ENCODE assay signal across 11 mouse cellular contexts in genomic region chr12:33071901-33072672, GRCm38 (mm10). TPM values are rescaled to one million over a fixed set of nuclear protein-coding genes. Genes with fewer than 3 reads are reported as not detected.
A peak's percentile ranks its signal among the peaks of the same experiment; 100 is the strongest.
DNase-seq lines count a peak whose midpoint lies in the region; ATAC-seq and TF ChIP-seq lines count a peak whose summit lies in the region.
"Had no signal": no experiment of that assay in that cellular context is flagged by ENCODE, and none has a peak within 500 bp of the region (broad histone marks: within the 10 kb centered on the region; RNA-seq: fewer than 3 reads in every experiment).

No protein-coding gene starts in this region.

- H3K9ac ChIP-seq in heart, adult 2 months (ENCODE audit: low read depth, low read length): no peak overlapping the region
- H3K9ac ChIP-seq in midbrain, embryonic 15.5 days: no peak overlapping the region
- H3K9ac ChIP-seq: liver, embryonic 14.5 days had no signal

- H3K27me3 ChIP-seq in heart, adult 2 months (ENCODE audit: control insufficient read depth, insufficient read depth, low read length): no peaks in the 10 kb centered on the region
- H3K27me3 ChIP-seq in hindbrain, embryonic 10.5 days (ENCODE audit: insufficient read depth, poor library complexity, severe bottlenecking): no peaks in the 10 kb centered on the region
- H3K27me3 ChIP-seq in midbrain, embryonic 15.5 days (replicated peaks): no peaks in the 10 kb centered on the region

- no peak for TF ChIP-seq EP300 in heart, adult 2 months (IDR thresholded peaks at IDR 0.05; ENCODE audit: insufficient read depth, low read depth, low read length)

- intact Hi-C loops in heart, adult 2 months (cut with DNase I): no loop called here
- intact Hi-C loops in gastrocnemius, adult 2 months (cut with DNase I): loop anchor here (5.0 kb wide), 1 partner anchor 40 kb away; no protein-coding TSS in a partner anchor

- no peak overlapping the region for H3K4me3 ChIP-seq in heart, adult 2 months
- H3K4me3 ChIP-seq in hindbrain, embryonic 10.5 days: no peak overlapping the region
- H3K4me3 ChIP-seq in midbrain, embryonic 15.5 days: no peak overlapping the region
- no peak overlapping the region for H3K4me3 ChIP-seq in gastrocnemius, adult 2 months

- peak overlapping the region; percentile 9; the same call in 1 of the 2 replicates for H3K27ac ChIP-seq in heart, adult 2 months
- H3K27ac ChIP-seq in hindbrain, embryonic 10.5 days: peak overlapping the region; percentile 85
- peak overlapping the region; percentile 75 for H3K27ac ChIP-seq in midbrain, embryonic 15.5 days
- no peak overlapping the region for H3K27ac ChIP-seq in gastrocnemius, adult 2 months
- H3K27ac ChIP-seq: liver, embryonic 14.5 days had no signal

- TF ChIP-seq POLR2A in heart, adult 2 months (IDR thresholded peaks at IDR 0.05; ENCODE audit: insufficient read depth, low read depth, low read length): no peak

- peaks cover 3% of the 10 kb centered on the region; the same call in 1 of the 2 replicates for H3K9me3 ChIP-seq in hindbrain, embryonic 10.5 days
- no peaks in the 10 kb centered on the region for H3K9me3 ChIP-seq in midbrain, embryonic 15.5 days

- WGBS in heart, adult 2 months: 31% methylated on average over 8 of the region's 8 CpGs
- 44% methylated on average over 8 of the region's 8 CpGs for WGBS in hindbrain, embryonic 10.5 days
- WGBS in midbrain, embryonic 15.5 days: 22% methylated on average over 8 of the region's 8 CpGs

- peaks cover 4% of the 10 kb centered on the region for H3K4me1 ChIP-seq in heart, adult 2 months (ENCODE audit: control insufficient read depth, insufficient read depth, low read length)
- H3K4me1 ChIP-seq in hindbrain, embryonic 10.5 days (replicated peaks): peaks cover 35% of the 10 kb centered on the region
- peaks cover 19% of the 10 kb centered on the region for H3K4me1 ChIP-seq in midbrain, embryonic 15.5 days

- H3K4me2 ChIP-seq in midbrain, embryonic 15.5 days: no peak overlapping the region

- no peak for TF ChIP-seq CTCF in heart, adult 2 months (IDR thresholded peaks at IDR 0.05)
- TF ChIP-seq CTCF in gastrocnemius, adult 2 months (IDR thresholded peaks at IDR 0.05): no peak

- no peak for DNase-seq in heart, adult 2 months
- no peak for DNase-seq in heart, adult 9 months (ENCODE audit: low spot score in 2 of 2)
- peak; percentile 56 for DNase-seq in brain, adult 2 months (ENCODE audit: low read depth, low spot score)
- DNase-seq in hindbrain, embryonic 10.5 days (ENCODE audit: low spot score): peak; percentile 27
- DNase-seq in gastrocnemius, adult 2 months: no peak
- DNase-seq in spleen, adult 12 weeks (ENCODE audit: low spot score): no peak
- no peak for DNase-seq in embryo, embryonic 9.5 days (ENCODE audit: extremely low spot score)

- H3K36me3 ChIP-seq in heart, adult 2 months (ENCODE audit: control insufficient read depth, insufficient read depth, low read length): no peaks in the 10 kb centered on the region; the same call in 1 of the 2 replicates
- no peaks in the 10 kb centered on the region for H3K36me3 ChIP-seq in hindbrain, embryonic 10.5 days
- no peaks in the 10 kb centered on the region for H3K36me3 ChIP-seq in midbrain, embryonic 15.5 days (replicated peaks)

- peak; percentile 60 for ATAC-seq in midbrain, embryonic 15.5 days (replicated peaks)

- H3K79me2 ChIP-seq in heart, adult 2 months (replicated peaks; ENCODE audit: control insufficient read depth, insufficient read depth, low read length): no peaks in the 10 kb centered on the region

RNA-seq across cellular contexts. Expression of gene Cdhr3, which starts 20.6 kb away (rescaled TPM):
- under 1 TPM; 0.34 to 0.39 TPM for total RNA-seq in heart, adult 2 months (2021)
- polyA plus RNA-seq in heart, adult 2 months (2012; rRNA removed): 0.76 and 1.8 TPM in 2 replicates
- polyA plus RNA-seq in hindbrain, embryonic 10.5 days (2016; fragmentation: Nextera tagmentation; extraction: Ambion mirVana): 0.05 and 0.27 TPM in 2 replicates
- 0.19 and 0.32 TPM in 2 replicates for polyA plus RNA-seq in midbrain, embryonic 15.5 days (2015; fragmentation: Nextera tagmentation; extraction: Ambion mirVana)
- total RNA-seq in gastrocnemius, adult 2 months (2021): 1 to 10 TPM in 1 of 2 experiments, under 1 TPM in 1; 0.69 to 1.4 TPM
- total RNA-seq: common myeloid progenitor, adult 5-6 weeks had no signal
- polyA plus RNA-seq: liver, embryonic 14.5 days; small intestine, adult 2 months had no signal

Comparison
In these comparisons a context has a peak if more than half of its experiments do, and no peak if none do; other contexts are left out.
1. DNase-seq: peak in brain, adult 2 months (single experiment) and hindbrain, embryonic 10.5 days (single experiment); none in heart, adult 2 months (0 of 2), heart, adult 9 months (0 of 2), gastrocnemius, adult 2 months (single experiment), spleen, adult 12 weeks (single experiment) and embryo, embryonic 9.5 days (single experiment).